Mouse (Mus musculus): ENCODE measurements around the gene Natd1. TPM values are rescaled to one million over a fixed set of nuclear protein-coding genes. Genes with fewer than 3 reads are reported as not detected.

Natd1 gene
- polyA plus RNA-seq, 1 experiment = 13.2 TPM

DNA sequence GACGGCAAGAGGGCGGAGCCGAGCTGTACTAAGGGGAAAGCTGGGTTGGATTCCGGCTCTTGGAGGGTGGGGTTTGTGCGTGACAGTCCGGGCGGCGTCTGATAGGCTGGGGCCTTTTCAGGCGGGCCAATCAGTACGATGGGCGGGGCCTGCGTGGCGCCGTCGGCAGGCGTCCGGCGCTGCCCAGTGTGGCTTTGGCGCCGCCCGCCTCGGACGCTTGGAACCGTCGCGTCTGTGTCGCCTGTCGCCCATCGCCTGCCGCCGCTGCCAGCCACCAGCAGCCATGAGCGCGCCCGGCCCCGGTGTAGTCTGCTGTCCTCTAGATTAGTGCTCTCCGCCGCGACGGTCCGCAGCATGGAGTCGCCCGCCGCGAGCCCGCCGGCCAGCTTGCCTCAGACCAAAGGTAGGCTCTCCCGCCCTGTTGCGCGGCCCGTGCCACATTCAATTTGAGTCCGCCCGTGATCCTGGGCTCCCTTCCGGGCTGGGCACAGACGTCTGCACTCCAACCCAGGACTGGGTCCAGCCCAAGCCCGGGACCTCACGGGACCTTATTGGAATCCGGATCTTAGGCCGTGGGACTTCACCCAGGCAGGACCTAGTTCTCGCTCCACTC, 17.4 kb upstream of the Natd1 start, which contains the start of gene Map2k3:
Gene Map2k3 (plus strand): TSS at position 165 of the 613 bp plus-strand sequence.
- H3K27me3 ChIP-seq (ENCODE audit: control insufficient read depth, insufficient read depth, low read length) = no peaks in the 10 kb centered on the region
- WGBS = under 1% methylated on average over 59 of the region's 59 CpGs
- no peak for TF ChIP-seq CTCF (IDR thresholded peaks at IDR 0.05; ENCODE audit: extremely low read depth, insufficient read length, insufficient replicate concordance, low read depth, low read length)
- TF ChIP-seq POLR2A (IDR thresholded peaks at IDR 0.05; ENCODE audit: low read depth, low read length) = peak; percentile 82
- H3K27ac ChIP-seq (ENCODE audit: insufficient read depth, low read depth, low read length) = peak within 1 kb of the TSS; percentile 83
- H3K4me3 ChIP-seq (ENCODE audit: low read depth, low read length) = peak within 1 kb of the TSS; percentile 86
- H3K4me1 ChIP-seq (ENCODE audit: control insufficient read depth, insufficient read depth, insufficient read length, low read length) = peaks cover 41% of the 10 kb centered on the region
- no peaks in the 10 kb centered on the region for H3K36me3 ChIP-seq (ENCODE audit: control insufficient read depth, insufficient read depth, low read length)

- 1% methylated on average over 30 of the region's 30 CpGs for WGBS
- Histone ChIP-seq H3K36me3 (ENCODE audit: control insufficient read depth, insufficient read depth, low read length) (no peaks in the 10 kb centered on the region), H3K27ac (ENCODE audit: insufficient read depth, low read depth, low read length) (peak overlapping the region; percentile 72), H3K27me3 (ENCODE audit: control insufficient read depth, insufficient read depth, low read length) (no peaks in the 10 kb centered on the region), H3K4me3 (ENCODE audit: low read depth, low read length) (peak overlapping the region; percentile 78), H3K4me1 (ENCODE audit: control insufficient read depth, insufficient read depth, insufficient read length, low read length) (peaks cover 35% of the 10 kb centered on the region)
- TF ChIP-seq CTCF (IDR thresholded peaks at IDR 0.05; ENCODE audit: extremely low read depth, insufficient read length, insufficient replicate concordance, low read depth, low read length) = no peak
- no peak for TF ChIP-seq POLR2A (IDR thresholded peaks at IDR 0.05; ENCODE audit: low read depth, low read length)
These were observed 16.8 kb upstream of the Natd1 start for GRCm38 (mm10) chr11:60931282-60931868.

- Histone ChIP-seq H3K27ac (ENCODE audit: insufficient read depth, low read depth, low read length) (peak overlapping the region; percentile 72), H3K4me3 (ENCODE audit: low read depth, low read length) (peak overlapping the region; percentile 78), H3K27me3 (ENCODE audit: control insufficient read depth, insufficient read depth, low read length) (no peaks in the 10 kb centered on the region), H3K36me3 (ENCODE audit: control insufficient read depth, insufficient read depth, low read length) (no peaks in the 10 kb centered on the region), H3K4me1 (ENCODE audit: control insufficient read depth, insufficient read depth, insufficient read length, low read length) (peaks cover 31% of the 10 kb centered on the region)
- TF ChIP-seq CTCF (IDR thresholded peaks at IDR 0.05; ENCODE audit: extremely low read depth, insufficient read length, insufficient replicate concordance, low read depth, low read length) (no peak), POLR2A (IDR thresholded peaks at IDR 0.05; ENCODE audit: low read depth, low read length) (no peak)
- WGBS = 5% methylated on average over 7 of the region's 7 CpGs
These were observed 16.3 kb upstream of the Natd1 start for GRCm38 (mm10) chr11:60930724-60931281.

DNA sequence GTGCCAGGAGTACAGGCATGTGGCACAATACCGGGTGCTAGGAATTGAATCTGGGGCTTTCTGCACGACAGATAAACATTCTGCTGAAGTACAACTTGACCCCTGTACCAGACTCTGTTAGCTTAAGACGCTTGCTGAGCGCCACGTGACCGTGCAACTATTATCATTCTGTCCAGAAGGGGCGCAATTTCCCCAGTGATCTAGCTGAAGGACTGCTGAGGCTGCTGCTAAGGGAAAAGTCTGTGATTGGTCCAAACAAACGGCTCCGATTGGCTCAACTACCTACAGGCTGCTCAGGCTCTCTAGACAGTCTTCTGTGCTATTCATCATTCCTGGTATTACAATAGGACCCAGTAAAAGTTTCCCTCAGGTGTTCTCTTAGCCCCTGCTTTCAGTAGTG, 12.7 kb upstream of the Natd1 start:
- under 1% methylated on average over 9 of the region's 9 CpGs for WGBS
- H3K4me3 ChIP-seq (ENCODE audit: low read depth, low read length) = no peak overlapping the region
- TF ChIP-seq POLR2A (IDR thresholded peaks at IDR 0.05; ENCODE audit: low read depth, low read length) (no peak), CTCF (IDR thresholded peaks at IDR 0.05; ENCODE audit: extremely low read depth, insufficient read length, insufficient replicate concordance, low read depth, low read length) (peak; percentile 81; the same call in 1 of the 2 replicates)
- H3K27me3 ChIP-seq (ENCODE audit: control insufficient read depth, insufficient read depth, low read length) = no peaks in the 10 kb centered on the region
- H3K27ac ChIP-seq (ENCODE audit: insufficient read depth, low read depth, low read length) = no peak overlapping the region
- no peaks in the 10 kb centered on the region for H3K36me3 ChIP-seq (ENCODE audit: control insufficient read depth, insufficient read depth, low read length)
- H3K4me1 ChIP-seq (ENCODE audit: control insufficient read depth, insufficient read depth, insufficient read length, low read length) = peaks cover 17% of the 10 kb centered on the region

GRCm38 (mm10) chr11:60924981-60925380, 10.4 kb upstream of the Natd1 start:
- Histone ChIP-seq H3K27me3 (ENCODE audit: control insufficient read depth, insufficient read depth, low read length) (no peaks in the 10 kb centered on the region), H3K4me1 (ENCODE audit: control insufficient read depth, insufficient read depth, insufficient read length, low read length) (peaks cover 8% of the 10 kb centered on the region; the same call in 1 of the 2 replicates), H3K4me3 (ENCODE audit: low read depth, low read length) (no peak overlapping the region), H3K36me3 (ENCODE audit: control insufficient read depth, insufficient read depth, low read length) (peaks cover 6% of the 10 kb centered on the region), H3K27ac (ENCODE audit: insufficient read depth, low read depth, low read length) (no peak overlapping the region)
- WGBS = 96% methylated on average over 1 of the region's 1 CpGs
- TF ChIP-seq POLR2A (IDR thresholded peaks at IDR 0.05; ENCODE audit: low read depth, low read length) (no peak), CTCF (IDR thresholded peaks at IDR 0.05; ENCODE audit: extremely low read depth, insufficient read length, insufficient replicate concordance, low read depth, low read length) (no peak)

DNA sequence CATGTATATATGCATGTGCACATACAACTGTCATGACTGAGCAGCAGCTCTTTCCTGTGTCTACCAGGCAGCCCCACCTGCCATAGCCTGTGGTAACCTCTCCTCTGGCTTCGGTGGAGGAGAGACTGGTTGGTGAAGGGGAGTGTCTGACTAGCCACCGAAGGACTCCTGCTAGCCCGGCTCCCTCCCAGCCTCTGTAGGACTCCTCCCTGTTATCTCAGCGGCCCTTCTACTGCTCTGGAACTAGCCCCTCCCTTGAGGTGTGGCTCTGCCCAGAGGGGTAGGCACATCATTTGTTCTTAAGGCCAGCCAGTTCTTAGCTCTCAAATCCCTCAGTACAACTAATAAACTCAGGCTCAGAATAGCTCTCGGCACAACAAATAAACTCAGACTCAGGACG, 9.9 kb upstream of the Natd1 start:
- Histone ChIP-seq H3K4me1 (ENCODE audit: control insufficient read depth, insufficient read depth, insufficient read length, low read length) (peaks cover 8% of the 10 kb centered on the region; the same call in 1 of the 2 replicates), H3K27me3 (ENCODE audit: control insufficient read depth, insufficient read depth, low read length) (no peaks in the 10 kb centered on the region), H3K36me3 (ENCODE audit: control insufficient read depth, insufficient read depth, low read length) (peaks cover 6% of the 10 kb centered on the region), H3K4me3 (ENCODE audit: low read depth, low read length) (no peak overlapping the region), H3K27ac (ENCODE audit: insufficient read depth, low read depth, low read length) (no peak overlapping the region)
- TF ChIP-seq CTCF (IDR thresholded peaks at IDR 0.05; ENCODE audit: extremely low read depth, insufficient read length, insufficient replicate concordance, low read depth, low read length) (no peak), POLR2A (IDR thresholded peaks at IDR 0.05; ENCODE audit: low read depth, low read length) (no peak)
- 35% methylated on average over 6 of the region's 6 CpGs for WGBS

- peaks cover 8% of the 10 kb centered on the region; the same call in 1 of the 2 replicates for H3K4me1 ChIP-seq (ENCODE audit: control insufficient read depth, insufficient read depth, insufficient read length, low read length)
- no peak overlapping the region for H3K27ac ChIP-seq (ENCODE audit: insufficient read depth, low read depth, low read length)
- no peaks in the 10 kb centered on the region for H3K27me3 ChIP-seq (ENCODE audit: control insufficient read depth, insufficient read depth, low read length)
- WGBS = 90% methylated on average over 5 of the region's 5 CpGs
- peaks cover 6% of the 10 kb centered on the region for H3K36me3 ChIP-seq (ENCODE audit: control insufficient read depth, insufficient read depth, low read length)
- no peak for TF ChIP-seq CTCF (IDR thresholded peaks at IDR 0.05; ENCODE audit: extremely low read depth, insufficient read length, insufficient replicate concordance, low read depth, low read length)
- no peak overlapping the region for H3K4me3 ChIP-seq (ENCODE audit: low read depth, low read length)
These were observed 8.4 kb upstream of the Natd1 start for GRCm38 (mm10) chr11:60922964-60923363.

Measured in small intestine, adult 2 months (tissue).